Mouse (Mus musculus) bone marrow, adult 2 months (tissue): ENCODE measurements around the gene Lypd6.

Experiments used
- CTCF ChIP-seq: fragments of 200-500 bp; IDR thresholded peaks from 2 replicates; pipeline ENCODE4 v1.5.1; 2011; ENCODE audit warnings: low read length, control low read depth; ENCODE audit not compliant: control insufficient read depth, insufficient read depth
- POLR2A ChIP-seq: fragments of 200-500 bp; IDR thresholded peaks from 2 replicates; pipeline ENCODE4 v1.6.1; 2011; ENCODE audit warnings: low read depth, mild to moderate bottlenecking, control low read depth, low read length, borderline replicate concordance; ENCODE audit not compliant: control insufficient read depth

GRCm38 (mm10) chr2:50150203-50150590 lies 84.0 kb downstream of the Lypd6 start:
- no peak for TF ChIP-seq CTCF
- no peak for TF ChIP-seq POLR2A
